Mouse (Mus musculus) midbrain, embryonic 11.5 days (tissue): ENCODE results near the gene Gosr2. TPM values are rescaled to one million over a fixed set of nuclear protein-coding genes. Genes with fewer than 3 reads are reported as not detected.

ENCODE experiments used
- polyA plus RNA-seq: library from polyadenylated mRNA; unstranded; fragments of >200 nt; fragmentation: Nextera tagmentation; extraction: Ambion mirVana; gene quantifications from 2 replicates; pipeline ENCODE4 v1.2.1, GENCODE M21; 2014

The Gosr2 gene
- polyA plus RNA-seq, 1 experiment from 2014 or later = 90.9 TPM

Other genes with a start within 250 kb of the Gosr2 start
- gene Lrrc37a, start 193.3 kb downstream of the Gosr2 start, polyA plus RNA-seq = not detected in 2 replicates
- gene Gm884, start 76.8 kb downstream of the Gosr2 start, polyA plus RNA-seq = not detected in 2 replicates
- not detected in 2 replicates for gene Lyzl6, start 59.0 kb downstream of the Gosr2 start, polyA plus RNA-seq
- not detected in 2 replicates for gene Rprml, start 48.3 kb downstream of the Gosr2 start, polyA plus RNA-seq
- gene Wnt9b, start 51.9 kb upstream of the Gosr2 start, polyA plus RNA-seq = 0.25 and 0.36 TPM in 2 replicates
- 13.8 and 14.2 TPM in 2 replicates for gene Wnt3, start 76.3 kb upstream of the Gosr2 start, polyA plus RNA-seq